Comparison of ENCODE assay signal across 8 mouse cellular contexts in the genomic region with DNA sequence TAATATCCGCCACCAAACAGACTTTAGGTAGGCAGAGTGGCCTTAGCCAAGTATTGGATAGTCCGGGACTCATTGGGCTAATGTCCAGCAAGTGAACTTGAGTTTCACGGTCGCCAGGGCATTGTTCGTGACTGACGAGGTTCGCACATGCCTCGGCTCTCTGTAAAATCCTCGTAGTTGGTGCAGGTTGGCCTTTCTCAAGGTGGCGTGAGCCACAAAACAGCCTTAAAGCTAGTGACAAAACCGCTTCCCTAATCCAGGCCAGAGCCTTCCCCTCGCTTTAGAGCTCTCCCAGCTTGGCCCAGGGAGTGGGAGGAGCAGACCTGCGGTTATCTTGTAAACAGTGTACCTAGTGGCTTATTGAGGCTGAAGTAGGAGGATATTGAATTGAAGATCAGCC. TPM values are rescaled to one million over a fixed set of nuclear protein-coding genes. Genes with fewer than 3 reads are reported as not detected.
DNase-seq lines count a peak whose midpoint lies in the region; ATAC-seq and TF ChIP-seq lines count a peak whose summit lies in the region.

No protein-coding gene starts in this region.

- DNase-seq in spleen, adult 2 months (ENCODE audit: low read depth in 1 of 2, low spot score in 2 of 2) = no peak
- DNase-seq in spleen, postnatal 14 days (ENCODE audit: low spot score in 2 of 2) = no peak
- DNase-seq in forebrain, embryonic 10.5 days (ENCODE audit: extremely low spot score, low spot score) = no peak
- DNase-seq in cerebellum, postnatal 14 days = no peak
- no peak for DNase-seq in left cerebral cortex, adult 9 months (ENCODE audit: low spot score in 2 of 2)
- no peak for DNase-seq in layer of hippocampus, adult 18-20 months (ENCODE audit: low spot score in 2 of 2)

- TF ChIP-seq CTCF in spleen, adult 2 months (IDR thresholded peaks at IDR 0.05; ENCODE audit: extremely low read depth, insufficient read depth, insufficient read length, insufficient replicate concordance) = no peak

- H3K9ac ChIP-seq in limb, embryonic 15.5 days = peak overlapping the region; percentile 27
- no peak overlapping the region for H3K9ac ChIP-seq in stomach, embryonic 15.5 days

- peaks cover 9% of the 10 kb centered on the region for H3K27me3 ChIP-seq in spleen, adult 2 months (ENCODE audit: control insufficient read depth, insufficient read depth, low read length)
- peaks cover 27% of the 10 kb centered on the region for H3K27me3 ChIP-seq in forebrain, embryonic 10.5 days (ENCODE audit: poor library complexity, severe bottlenecking)
- H3K27me3 ChIP-seq in limb, embryonic 15.5 days = no peaks in the 10 kb centered on the region
- no peaks in the 10 kb centered on the region for H3K27me3 ChIP-seq in stomach, embryonic 15.5 days (replicated peaks)

- 27% methylated on average over 13 of the region's 13 CpGs for WGBS in spleen, adult 2 months
- WGBS in forebrain, embryonic 10.5 days = 11% methylated on average over 13 of the region's 13 CpGs
- 8% methylated on average over 13 of the region's 13 CpGs for WGBS in limb, embryonic 15.5 days
- WGBS in stomach, embryonic 15.5 days = 5% methylated on average over 13 of the region's 13 CpGs

- H3K9me3 ChIP-seq in forebrain, embryonic 10.5 days = no peaks in the 10 kb centered on the region
- H3K9me3 ChIP-seq in limb, embryonic 15.5 days = no peaks in the 10 kb centered on the region
- H3K9me3 ChIP-seq in stomach, embryonic 15.5 days = no peaks in the 10 kb centered on the region

- no peaks in the 10 kb centered on the region for H3K36me3 ChIP-seq in spleen, adult 2 months (ENCODE audit: control insufficient read depth, insufficient read depth, low read length)
- H3K36me3 ChIP-seq in forebrain, embryonic 10.5 days (replicated peaks) = no peaks in the 10 kb centered on the region
- no peaks in the 10 kb centered on the region for H3K36me3 ChIP-seq in limb, embryonic 15.5 days
- H3K36me3 ChIP-seq in stomach, embryonic 15.5 days = no peaks in the 10 kb centered on the region

- peaks cover 5% of the 10 kb centered on the region for H3K4me1 ChIP-seq in spleen, adult 2 months (ENCODE audit: control insufficient read depth, insufficient read depth, insufficient read length)
- H3K4me1 ChIP-seq in forebrain, embryonic 10.5 days = peaks cover 52% of the 10 kb centered on the region
- peaks cover 19% of the 10 kb centered on the region for H3K4me1 ChIP-seq in limb, embryonic 15.5 days
- H3K4me1 ChIP-seq in stomach, embryonic 15.5 days = peaks cover 17% of the 10 kb centered on the region

- TF ChIP-seq POLR2A in spleen, adult 2 months (IDR thresholded peaks at IDR 0.05; ENCODE audit: low read depth, low read length) = no peak

- no peak overlapping the region for H3K27ac ChIP-seq in spleen, adult 2 months (ENCODE audit: insufficient read depth, low read length)
- H3K27ac ChIP-seq in forebrain, embryonic 10.5 days = peak overlapping the region; percentile 99
- H3K27ac ChIP-seq in limb, embryonic 15.5 days = peak overlapping the region; percentile 87
- peak overlapping the region; percentile 42 for H3K27ac ChIP-seq in stomach, embryonic 15.5 days

- H3K4me3 ChIP-seq in spleen, adult 2 months (ENCODE audit: extremely low read depth, insufficient read depth, insufficient read length) = peak overlapping the region; percentile 70
- peak overlapping the region; percentile 79 for H3K4me3 ChIP-seq in forebrain, embryonic 10.5 days
- H3K4me3 ChIP-seq in limb, embryonic 15.5 days = peak overlapping the region; percentile 59
- peak overlapping the region; percentile 73 for H3K4me3 ChIP-seq in stomach, embryonic 15.5 days (replicated peaks)

- H3K4me2 ChIP-seq in limb, embryonic 15.5 days = peak overlapping the region; percentile 92
- H3K4me2 ChIP-seq in stomach, embryonic 15.5 days = peak overlapping the region; percentile 100

- no peak for ATAC-seq in limb, embryonic 15.5 days (ENCODE audit: insufficient number of reproducible peaks, low FRiP score, low TSS enrichment, low read depth)
- ATAC-seq in stomach, embryonic 15.5 days (ENCODE audit: insufficient read depth, low FRiP score, low read depth) = no peak

RNA-seq across cellular contexts. Expression of a gene that starts 1.0 kb away (rescaled TPM):
- polyA plus RNA-seq in spleen, adult 2 months (2012; rRNA removed) = 4.1 and 4.3 TPM in 2 replicates
- polyA plus RNA-seq in forebrain, embryonic 10.5 days (2016; fragmentation: Nextera tagmentation; extraction: Ambion mirVana) = 18.4 and 21.4 TPM in 2 replicates
- polyA plus RNA-seq in limb, embryonic 15.5 days (2015; fragmentation: Nextera tagmentation; extraction: Ambion mirVana) = 37.1 and 51.8 TPM in 2 replicates
- polyA plus RNA-seq in stomach, embryonic 15.5 days (2015; fragmentation: Nextera tagmentation; extraction: Ambion mirVana) = 19.1 and 19.5 TPM in 2 replicates
- total RNA-seq in layer of hippocampus, adult 18-20 months (2021) = 100 to 1,000 TPM; 109 to 111 TPM
